ENCODE assay signal across 8 mouse cellular contexts in genomic region chr6:58772014-58772413, GRCm38 (mm10). TPM values are rescaled to one million over a fixed set of nuclear protein-coding genes. Genes with fewer than 3 reads are reported as not detected.
DNase-seq lines count a peak whose midpoint lies in the region; ATAC-seq and TF ChIP-seq lines count a peak whose summit lies in the region.

No protein-coding gene starts in this region.

- no peaks in the 10 kb centered on the region for H3K9me3 ChIP-seq in midbrain, embryonic 11.5 days (ENCODE audit: control insufficient read depth, low read length)
- H3K9me3 ChIP-seq in midbrain, embryonic 10.5 days (replicated peaks): no peaks in the 10 kb centered on the region
- H3K9me3 ChIP-seq in forebrain, postnatal 0 days (ENCODE audit: low read length): no peaks in the 10 kb centered on the region
- no peaks in the 10 kb centered on the region for H3K9me3 ChIP-seq in midbrain, embryonic 15.5 days

- no peak overlapping the region for H3K27ac ChIP-seq in midbrain, embryonic 11.5 days (ENCODE audit: low read depth, low read length)
- no peak overlapping the region for H3K27ac ChIP-seq in midbrain, embryonic 10.5 days (replicated peaks)
- no peak overlapping the region for H3K27ac ChIP-seq in forebrain, postnatal 0 days (ENCODE audit: low read depth, low read length)
- H3K27ac ChIP-seq in midbrain, embryonic 15.5 days: no peak overlapping the region

- no peak overlapping the region for H3K4me3 ChIP-seq in midbrain, embryonic 11.5 days (ENCODE audit: low read depth, low read length)
- no peak overlapping the region for H3K4me3 ChIP-seq in midbrain, embryonic 10.5 days
- no peak overlapping the region for H3K4me3 ChIP-seq in forebrain, postnatal 0 days (ENCODE audit: low read depth, low read length)
- H3K4me3 ChIP-seq in midbrain, embryonic 15.5 days: no peak overlapping the region

- peak; percentile 59; the same call in 1 of the 2 replicates for ATAC-seq in midbrain, embryonic 11.5 days (ENCODE audit: low FRiP score)
- peak; percentile 77 for ATAC-seq in forebrain, postnatal 0 days
- ATAC-seq in midbrain, embryonic 15.5 days (replicated peaks): peak; percentile 74; the same call in 1 of the 2 replicates

- no peaks in the 10 kb centered on the region for H3K36me3 ChIP-seq in midbrain, embryonic 11.5 days (ENCODE audit: control insufficient read depth, insufficient read depth, low read length)
- H3K36me3 ChIP-seq in midbrain, embryonic 10.5 days: no peaks in the 10 kb centered on the region
- no peaks in the 10 kb centered on the region for H3K36me3 ChIP-seq in forebrain, postnatal 0 days (ENCODE audit: insufficient read depth)
- H3K36me3 ChIP-seq in midbrain, embryonic 15.5 days (replicated peaks): no peaks in the 10 kb centered on the region

- no peak overlapping the region for H3K4me2 ChIP-seq in midbrain, embryonic 11.5 days
- no peak overlapping the region for H3K4me2 ChIP-seq in forebrain, postnatal 0 days (ENCODE audit: low read depth)
- no peak overlapping the region for H3K4me2 ChIP-seq in midbrain, embryonic 15.5 days

- DNase-seq in adrenal gland, adult (ENCODE audit: inconsistent age in 2 of 2, low spot score in 1 of 2): peak; percentile 9 to 76
- no peak for DNase-seq in adrenal gland, adult 18-20 months (ENCODE audit: low spot score in 2 of 2)
- peak; percentile 89 for DNase-seq in midbrain, embryonic 11.5 days (ENCODE audit: low spot score, missing footprints)
- no peak for DNase-seq in midbrain, embryonic 10.5 days (ENCODE audit: low spot score)
- DNase-seq in forebrain, postnatal 0 days: peak; percentile 72
- peak; percentile 52 to 56 for DNase-seq in kidney, postnatal 36 days
- DNase-seq in testis, postnatal 10 days (ENCODE audit: low spot score): no peak

- H3K27me3 ChIP-seq in midbrain, embryonic 11.5 days (ENCODE audit: control insufficient read depth, insufficient read depth, low read length): no peaks in the 10 kb centered on the region
- H3K27me3 ChIP-seq in midbrain, embryonic 10.5 days (ENCODE audit: low read depth, poor library complexity, severe bottlenecking): no peaks in the 10 kb centered on the region
- H3K27me3 ChIP-seq in forebrain, postnatal 0 days (ENCODE audit: insufficient read depth, low read length): no peaks in the 10 kb centered on the region
- H3K27me3 ChIP-seq in midbrain, embryonic 15.5 days (replicated peaks): no peaks in the 10 kb centered on the region

- H3K9ac ChIP-seq in midbrain, embryonic 11.5 days (ENCODE audit: low read length): no peak overlapping the region
- no peak overlapping the region for H3K9ac ChIP-seq in forebrain, postnatal 0 days
- no peak overlapping the region for H3K9ac ChIP-seq in midbrain, embryonic 15.5 days

- no peaks in the 10 kb centered on the region for H3K4me1 ChIP-seq in midbrain, embryonic 11.5 days (ENCODE audit: control insufficient read depth, insufficient read depth, low read length)
- no peaks in the 10 kb centered on the region for H3K4me1 ChIP-seq in midbrain, embryonic 10.5 days
- H3K4me1 ChIP-seq in forebrain, postnatal 0 days (ENCODE audit: insufficient read depth): no peaks in the 10 kb centered on the region
- H3K4me1 ChIP-seq in midbrain, embryonic 15.5 days: no peaks in the 10 kb centered on the region

- WGBS in midbrain, embryonic 11.5 days: 3% methylated on average over 1 of the region's 1 CpGs
- WGBS in midbrain, embryonic 10.5 days: 2% methylated on average over 1 of the region's 1 CpGs
- 0% methylated on average over 1 of the region's 1 CpGs for WGBS in forebrain, postnatal 0 days
- WGBS in midbrain, embryonic 15.5 days: 0% methylated on average over 1 of the region's 1 CpGs

- TF ChIP-seq CTCF in forebrain, postnatal 0 days (IDR thresholded peaks at IDR 0.05; ENCODE audit: low read depth): peak; percentile 86

RNA-seq across cellular contexts. Expression of gene Herc3, which starts 59.3 kb away (rescaled TPM):
- total RNA-seq in adrenal gland, adult 18-20 months (2021): 10 to 100 TPM; 18.2 to 26.8 TPM
- polyA plus RNA-seq in midbrain, embryonic 11.5 days (2014; fragmentation: Nextera tagmentation; extraction: Ambion mirVana): 7.7 and 8.7 TPM in 2 replicates
- 5.7 and 8.7 TPM in 2 replicates for polyA plus RNA-seq in midbrain, embryonic 10.5 days (2016; fragmentation: Nextera tagmentation; extraction: Ambion mirVana)
- 69.6 and 100 TPM in 2 replicates for total RNA-seq in forebrain, postnatal 0 days (2014; rRNA removed)
- polyA plus RNA-seq in forebrain, postnatal 0 days (2015; fragmentation: Nextera tagmentation; extraction: Ambion mirVana): 15.2 and 24.2 TPM in 2 replicates
- 28.4 and 31.3 TPM in 2 replicates for polyA plus RNA-seq in midbrain, embryonic 15.5 days (2015; fragmentation: Nextera tagmentation; extraction: Ambion mirVana)

Comparison
In these comparisons a context has a peak if more than half of its experiments do, and no peak if none do; other contexts are left out.
1. DNase-seq: peak in adrenal gland, adult (2 of 2), midbrain, embryonic 11.5 days (single experiment), forebrain, postnatal 0 days (single experiment) and kidney, postnatal 36 days (2 of 2); none in adrenal gland, adult 18-20 months (0 of 2), midbrain, embryonic 10.5 days (single experiment) and testis, postnatal 10 days (single experiment).
2. Peak in every context shown above with its lines, with median percentiles within 50 percentile points of each other: ATAC-seq.